Mouse (Mus musculus) frontal cortex, postnatal 25 days (tissue): Measurements from ENCODE around the gene Smagp.

Source experiments
- DNase-seq, 2 experiments: peaks; one replicate each; pipeline ENCODE4 v3.0.0; 2022; ENCODE audit warnings: low spot score in 2 of 2

Gene Smagp

DNA sequence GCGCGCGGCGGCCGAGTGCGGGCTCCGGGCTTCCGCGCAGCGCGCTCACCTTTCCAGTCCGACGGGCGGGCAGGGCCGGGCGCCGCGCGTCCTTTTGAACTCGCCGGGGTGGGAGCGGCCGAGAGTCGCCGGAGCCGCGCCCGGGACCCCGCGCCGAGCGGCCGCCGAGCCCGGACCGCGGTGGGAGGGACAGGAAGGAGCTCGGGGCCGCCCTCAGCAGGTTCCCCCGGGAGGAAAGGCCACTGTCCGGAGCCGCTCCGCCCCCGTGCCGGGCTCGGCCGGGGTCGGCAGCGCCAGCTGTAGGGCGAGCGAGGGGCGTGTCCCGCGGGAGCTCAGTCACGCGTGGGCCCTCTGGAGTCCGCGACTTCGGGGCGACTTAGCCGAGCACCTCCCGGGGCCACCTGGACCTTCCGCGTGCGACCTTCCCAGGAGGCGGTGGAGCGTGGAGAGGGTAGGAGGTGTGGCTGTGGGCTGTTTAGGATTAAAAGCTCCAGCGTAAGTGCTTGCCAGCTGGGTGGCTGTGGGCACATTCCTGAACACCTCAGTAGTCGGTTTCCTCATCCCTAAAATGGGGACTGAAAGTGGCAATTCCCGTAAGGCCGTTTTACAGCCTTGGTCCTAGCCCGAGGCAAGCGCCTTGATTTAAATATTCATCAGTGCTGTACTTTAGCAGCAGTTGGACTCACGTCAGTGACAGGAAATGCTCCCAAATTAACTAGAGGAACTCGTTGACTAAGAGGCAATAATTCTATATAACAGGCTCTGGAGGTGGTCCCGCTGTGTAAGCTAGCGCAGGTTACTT is at the start of gene Smagp:
Gene Smagp (minus strand): TSS at position 241 of the 802 bp plus-strand sequence.
- no peak for DNase-seq

DNA sequence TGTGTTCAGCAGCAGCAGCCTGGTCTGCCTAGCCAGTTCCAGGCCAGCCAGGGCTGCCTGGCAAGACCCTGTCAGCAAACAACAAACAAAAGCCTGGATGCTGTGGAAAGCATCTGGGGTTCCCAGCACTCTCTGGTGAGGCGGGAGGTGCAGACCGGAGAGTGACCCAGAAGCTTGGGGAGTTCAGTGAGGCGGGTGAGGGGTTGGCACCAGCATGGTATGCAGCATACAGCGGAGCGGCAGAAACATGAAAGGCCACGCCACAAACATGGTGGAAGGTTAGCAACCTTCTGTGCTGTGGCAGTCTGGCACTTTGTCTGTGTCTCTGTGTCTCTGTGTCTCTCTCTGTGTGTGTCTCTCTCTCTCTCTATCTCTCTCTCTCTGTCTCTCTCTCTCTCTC is 49.7 kb upstream of the Smagp start:
- no peak for DNase-seq

DNA sequence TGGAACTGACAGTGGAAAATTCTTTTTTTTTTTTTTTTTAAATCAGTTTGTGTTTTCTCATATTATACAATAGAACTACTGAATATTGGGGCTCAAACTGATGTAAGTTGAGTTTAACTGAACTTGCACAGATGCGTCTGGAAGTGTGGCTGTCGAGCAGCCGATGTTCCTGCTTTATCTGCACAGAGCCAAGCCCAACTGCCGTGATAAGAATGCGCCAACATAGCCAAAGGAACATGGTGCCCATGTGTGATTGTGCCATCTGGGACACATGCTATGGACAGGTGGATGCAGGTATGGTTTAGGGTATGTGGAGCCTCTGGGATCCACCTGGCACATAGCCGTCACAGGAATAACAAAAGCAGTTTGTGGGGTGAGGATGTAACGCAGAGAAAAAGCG is 49.1 kb upstream of the Smagp start:
- DNase-seq, result no peak

DNA sequence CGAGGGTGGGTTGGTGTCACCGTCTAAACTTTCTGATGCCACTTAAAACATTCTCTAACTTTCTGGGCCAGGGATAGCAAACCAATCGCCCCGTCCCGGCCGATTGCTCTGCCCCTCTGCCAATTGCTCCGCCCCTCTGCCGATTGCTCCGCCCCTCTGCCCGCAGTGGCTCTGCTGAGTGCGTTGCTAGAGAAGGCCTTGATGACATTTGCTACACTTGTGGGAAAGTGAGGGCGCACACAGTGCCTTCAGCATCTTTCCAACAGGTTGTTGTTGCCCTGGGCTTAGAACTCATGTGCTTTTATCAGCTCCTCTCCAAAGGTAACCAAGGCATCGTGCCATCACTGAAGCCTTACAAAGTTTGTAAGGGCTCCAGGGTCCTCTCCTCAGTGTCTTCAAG is 48.5 kb upstream of the Smagp start:
- DNase-seq, result no peak

DNA sequence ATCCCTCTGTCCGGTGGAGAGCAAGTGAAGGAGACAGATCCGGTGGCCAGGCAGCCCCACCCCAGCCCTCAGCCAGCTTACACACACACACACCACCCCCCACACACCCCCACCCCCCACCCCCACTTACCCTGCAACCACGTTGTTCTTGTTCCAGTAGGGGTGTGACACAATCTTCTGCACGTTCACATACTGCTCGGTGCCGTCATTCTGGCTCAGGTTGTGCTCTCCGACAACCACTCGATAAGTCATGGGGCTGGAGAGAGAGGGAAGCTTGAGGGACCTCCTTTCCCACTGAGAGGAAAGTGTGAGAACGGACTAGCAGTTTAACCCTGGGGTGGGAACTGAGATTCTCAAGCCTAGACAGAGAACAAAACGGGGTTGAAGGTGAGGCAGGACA is 47.7 kb upstream of the Smagp start:
- no peak for DNase-seq

DNA sequence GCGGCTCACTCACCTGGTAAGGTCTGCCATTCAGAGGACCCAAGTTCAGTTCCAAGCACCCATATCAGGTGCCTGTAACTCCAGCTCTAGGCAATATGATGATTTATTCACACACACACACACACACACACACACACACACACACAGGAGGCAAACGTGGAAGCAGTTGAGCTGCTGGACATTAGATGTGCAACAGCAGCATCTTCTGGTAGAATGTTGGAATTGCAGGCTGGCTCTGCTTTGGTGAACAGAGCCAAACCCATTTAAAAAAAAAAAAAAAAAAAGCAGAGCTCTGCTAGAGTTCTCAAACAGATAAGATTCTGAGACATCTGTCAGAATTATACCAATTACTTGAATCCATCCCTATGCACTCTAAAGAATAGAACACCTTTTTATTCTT is 46.3 kb upstream of the Smagp start:
- DNase-seq, result peak; percentile 70 to 72

DNA sequence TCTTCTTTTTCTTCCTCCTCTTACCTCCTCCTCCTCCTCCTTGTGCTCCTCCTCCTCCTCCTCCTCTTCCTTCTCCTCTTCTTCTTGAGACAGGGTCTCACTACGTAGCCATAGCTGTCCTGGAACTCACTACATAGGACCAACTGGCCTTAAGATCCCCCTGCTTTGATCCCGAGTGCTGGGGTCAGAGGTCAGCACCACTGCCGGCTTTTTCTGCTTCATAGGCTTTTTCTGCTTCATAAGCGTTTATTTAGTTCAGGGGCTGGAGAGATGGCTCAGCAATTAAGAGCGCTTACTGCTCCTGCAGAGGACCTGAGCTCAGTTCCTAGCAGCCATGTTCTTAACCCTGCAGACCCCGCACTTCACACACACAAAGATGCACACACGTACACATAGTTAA is 45.0 kb upstream of the Smagp start:
- no peak for DNase-seq

DNA sequence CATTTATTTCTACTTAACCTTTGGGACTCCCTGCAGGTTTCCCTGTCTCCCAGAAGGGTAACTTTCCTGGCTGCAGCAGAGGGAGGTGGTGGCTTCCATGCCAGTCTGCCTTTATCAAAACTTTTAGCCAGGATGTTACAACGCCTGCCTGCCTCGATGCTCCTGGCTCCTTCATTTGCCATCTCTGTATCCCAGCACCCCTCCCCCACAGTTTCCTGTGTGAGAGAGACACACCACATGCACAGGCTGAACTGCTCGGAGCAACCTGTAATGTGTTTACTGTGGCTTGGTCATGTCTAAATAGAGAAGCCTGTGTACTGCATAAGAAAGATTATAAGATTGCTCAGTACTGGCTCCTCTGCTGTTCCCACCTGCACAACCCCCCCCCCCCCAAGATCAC is 43.6 kb upstream of the Smagp start:
- no peak for DNase-seq

DNA sequence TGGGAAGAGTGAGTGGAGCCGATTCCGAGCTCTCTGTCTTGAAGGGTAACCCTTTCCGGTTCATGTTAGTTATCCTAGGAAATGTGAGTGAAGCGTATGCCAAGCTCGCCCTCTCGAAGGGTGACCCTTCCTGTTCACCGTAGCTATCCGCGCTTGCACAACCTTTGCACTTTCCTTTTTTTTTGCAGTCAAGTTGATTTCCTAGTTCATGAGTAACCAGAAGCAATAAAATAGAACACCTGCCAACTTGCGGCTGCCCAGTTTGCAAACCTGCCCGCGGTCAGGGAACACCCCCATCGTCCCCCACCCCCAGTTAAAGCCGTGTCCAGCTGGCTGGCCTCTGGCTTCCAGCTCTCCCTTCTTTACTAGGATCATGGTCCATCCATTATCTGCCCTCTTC is 42.3 kb upstream of the Smagp start:
- no peak for DNase-seq

DNA sequence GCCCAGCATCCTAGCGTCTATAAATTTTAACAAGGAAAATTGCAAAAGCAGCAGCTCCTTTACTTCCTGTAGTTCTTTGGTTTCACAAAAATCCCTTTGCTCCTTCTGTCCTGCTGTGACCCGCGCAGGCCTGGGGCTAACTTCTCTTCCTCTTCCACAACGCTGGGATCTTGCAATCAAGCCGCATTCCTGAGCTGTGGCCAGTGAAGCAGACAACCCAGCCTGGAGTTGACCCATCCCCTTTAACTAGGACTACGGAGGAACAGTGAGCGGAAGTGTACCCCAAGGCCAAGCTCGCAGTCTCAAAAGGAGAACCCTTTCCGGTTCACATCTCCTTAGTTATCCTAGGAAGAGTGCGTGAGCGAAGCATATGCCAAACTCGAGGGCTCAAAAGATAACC is 41.8 kb upstream of the Smagp start:
- no peak for DNase-seq

DNA sequence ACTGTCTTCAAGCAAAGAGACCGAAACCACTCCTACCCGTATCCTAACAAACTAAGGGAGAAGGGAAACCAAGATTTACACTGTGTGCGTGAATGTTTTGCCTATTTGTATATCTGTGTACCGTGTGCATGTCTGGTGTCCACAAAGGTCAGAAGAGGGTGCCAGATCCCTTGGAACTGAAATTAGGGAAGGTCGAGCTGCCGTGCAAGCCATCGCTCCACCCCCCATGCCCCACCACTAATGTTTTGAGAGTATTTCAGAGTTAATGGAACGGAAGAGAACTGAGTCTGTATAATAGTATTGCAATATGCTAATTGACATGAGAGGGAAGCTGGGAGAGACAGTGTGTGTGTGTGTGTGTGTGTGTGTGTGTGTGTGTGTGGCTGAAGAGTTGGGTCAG is 40.9 kb upstream of the Smagp start:
- no peak for DNase-seq

DNA sequence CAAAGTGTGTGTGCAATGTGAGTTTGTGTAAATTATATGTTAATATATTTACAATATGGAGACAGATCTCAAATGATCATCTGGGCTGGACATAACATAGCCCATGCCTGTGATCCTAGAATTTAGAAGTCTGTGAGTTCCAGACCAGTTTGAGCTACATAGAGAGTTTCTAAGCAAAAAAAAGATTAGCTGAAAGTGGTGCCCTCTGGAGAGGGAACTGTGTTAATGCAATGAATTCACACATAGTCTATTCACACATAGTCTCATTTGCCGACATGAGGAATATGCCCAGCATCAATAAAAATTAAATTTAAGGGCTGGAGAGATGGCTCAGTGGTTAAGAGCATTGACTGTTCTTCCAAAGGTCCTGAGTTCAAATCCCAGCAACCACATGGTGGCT is 39.8 kb upstream of the Smagp start:
- no peak for DNase-seq

DNA sequence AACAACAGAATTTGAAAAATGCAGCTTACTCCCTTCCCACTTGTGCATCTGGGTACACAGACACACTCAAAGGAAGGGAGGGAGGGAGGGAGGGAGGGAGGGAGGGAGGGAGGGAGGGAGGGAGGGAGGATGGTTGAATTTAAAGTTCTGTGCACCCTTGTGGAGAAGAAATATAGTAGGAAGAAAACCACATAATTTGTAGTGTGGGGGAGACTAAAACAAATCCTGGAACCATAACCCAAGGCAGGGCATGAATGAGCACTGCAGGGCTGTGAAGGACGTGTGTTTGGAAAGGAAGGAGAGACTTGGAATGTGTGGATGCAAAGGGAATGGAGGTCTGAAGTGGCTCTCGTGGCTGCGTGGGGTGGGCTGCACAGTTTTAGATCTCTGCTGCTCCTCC is 38.7 kb upstream of the Smagp start:
- no peak for DNase-seq

DNA sequence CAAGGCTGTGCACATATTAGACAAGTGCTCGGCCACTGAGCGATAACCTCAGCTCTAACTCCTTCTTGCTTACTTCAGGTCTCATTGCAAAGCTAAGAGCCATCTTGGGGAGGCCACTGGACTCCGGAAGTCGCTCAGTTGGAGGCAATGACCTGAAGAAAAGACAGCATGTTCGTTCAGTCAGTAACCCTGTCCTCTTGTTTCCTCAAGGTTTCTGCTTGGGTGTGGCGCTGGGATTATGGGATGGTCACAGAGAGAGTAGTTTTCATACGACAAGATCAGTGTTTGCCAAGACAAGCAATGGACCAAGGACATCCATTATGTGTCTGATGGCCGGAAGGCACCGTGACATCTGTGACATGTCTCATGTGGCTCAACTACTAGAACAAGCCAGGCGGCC is 37.8 kb upstream of the Smagp start:
- no peak for DNase-seq

DNA sequence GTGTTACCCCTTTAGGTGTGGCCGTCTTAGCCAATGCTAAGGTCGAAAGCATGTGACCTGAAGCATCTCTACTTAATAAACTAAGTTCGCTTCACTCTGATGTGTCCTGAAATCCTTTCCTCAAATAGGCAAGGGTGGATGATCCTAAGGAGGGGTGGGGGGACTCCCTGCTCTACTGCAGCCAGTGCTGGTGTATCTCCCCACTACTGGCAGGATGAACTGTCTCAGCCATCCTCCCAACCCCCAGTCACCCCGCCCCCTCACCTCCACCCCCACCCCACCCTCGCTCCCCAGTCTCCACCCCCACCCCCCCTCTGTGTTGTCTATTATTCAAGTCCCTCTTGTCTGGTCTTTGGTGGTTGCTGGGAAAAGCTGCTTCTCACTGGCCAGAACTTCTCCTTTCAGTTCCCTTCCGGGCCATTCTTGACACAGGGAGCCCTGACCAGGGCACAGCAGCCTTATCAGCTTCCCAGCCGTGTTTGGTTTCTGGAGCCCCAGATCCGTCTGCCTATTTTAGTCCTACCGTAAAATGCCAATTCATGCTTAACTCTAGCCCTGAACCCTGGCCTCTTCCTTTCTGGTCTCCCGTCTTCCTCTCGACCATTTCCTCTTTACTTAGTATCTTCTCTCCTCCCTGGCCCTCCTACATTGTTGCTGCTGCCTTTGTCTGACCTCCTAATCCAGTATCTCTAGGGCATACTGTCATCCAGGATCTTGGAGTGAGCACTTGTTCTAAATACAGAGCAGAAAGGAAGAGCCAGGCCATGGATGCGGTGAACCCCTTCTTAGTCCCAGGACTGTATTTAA is 37.0 kb upstream of the Smagp start:
- DNase-seq, result no peak

DNA sequence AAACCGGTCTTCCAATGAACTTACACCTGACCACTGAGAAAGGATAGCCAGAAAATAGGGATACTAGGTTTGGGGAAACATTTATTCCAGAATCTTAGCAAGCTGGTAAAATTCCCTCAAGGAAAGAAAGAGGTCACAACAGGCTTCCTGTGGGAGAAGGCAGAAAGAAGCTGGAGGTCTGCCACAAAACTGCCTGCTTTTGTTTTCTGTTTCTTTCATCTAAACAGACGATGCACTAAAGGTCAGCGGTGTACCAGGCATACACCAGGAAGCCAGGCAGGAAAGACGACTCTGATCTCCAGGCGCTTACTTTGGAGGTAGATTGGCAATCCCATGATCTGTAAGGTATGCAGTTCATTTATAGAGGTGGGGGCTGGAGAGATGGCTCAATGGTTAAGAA is 34.1 kb upstream of the Smagp start:
- no peak for DNase-seq

DNA sequence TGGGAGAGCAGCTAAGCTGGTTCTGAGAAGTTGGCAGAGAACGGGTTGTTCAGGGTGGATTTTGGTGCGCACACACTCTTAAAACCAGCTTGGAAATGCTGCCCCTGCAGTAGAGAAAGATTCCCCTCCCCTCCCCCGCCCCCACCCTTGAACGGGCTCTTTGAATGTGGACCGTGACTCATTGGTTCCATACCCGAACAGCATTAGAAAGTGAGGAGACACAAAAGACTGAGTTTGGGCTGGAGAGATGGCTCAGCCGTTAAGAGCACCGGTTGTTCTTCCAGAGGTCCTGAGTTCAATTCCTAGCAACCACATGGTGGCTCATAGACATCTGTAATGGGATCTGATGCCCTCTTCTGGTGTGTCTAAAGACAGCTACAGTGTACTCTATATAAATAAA is 33.3 kb upstream of the Smagp start:
- no peak for DNase-seq

DNA sequence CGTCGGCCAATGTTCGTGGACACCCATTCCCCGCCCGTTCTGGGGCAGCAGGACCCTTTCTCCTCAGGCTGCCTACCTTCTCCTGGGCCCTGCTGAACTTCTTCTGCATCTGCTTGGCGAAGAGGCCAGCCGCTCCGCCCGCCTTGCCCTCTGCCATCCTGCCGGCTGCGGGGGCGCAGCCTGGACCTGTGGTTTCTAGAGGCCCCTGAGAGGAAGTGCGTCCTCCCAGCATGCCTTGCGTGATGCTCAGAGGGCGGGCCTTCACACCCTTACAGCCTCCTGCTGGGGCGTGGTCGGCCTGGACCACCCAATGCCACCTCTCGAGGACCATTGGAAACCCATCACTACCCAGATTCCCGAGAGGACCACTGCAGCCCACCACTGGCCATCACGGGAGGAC is 32.6 kb upstream of the Smagp start, which contains the start of gene Bin2:
Gene Bin2 (minus strand): TSS at position 217 of the 400 bp plus-strand sequence.
- DNase-seq, result no peak

DNA sequence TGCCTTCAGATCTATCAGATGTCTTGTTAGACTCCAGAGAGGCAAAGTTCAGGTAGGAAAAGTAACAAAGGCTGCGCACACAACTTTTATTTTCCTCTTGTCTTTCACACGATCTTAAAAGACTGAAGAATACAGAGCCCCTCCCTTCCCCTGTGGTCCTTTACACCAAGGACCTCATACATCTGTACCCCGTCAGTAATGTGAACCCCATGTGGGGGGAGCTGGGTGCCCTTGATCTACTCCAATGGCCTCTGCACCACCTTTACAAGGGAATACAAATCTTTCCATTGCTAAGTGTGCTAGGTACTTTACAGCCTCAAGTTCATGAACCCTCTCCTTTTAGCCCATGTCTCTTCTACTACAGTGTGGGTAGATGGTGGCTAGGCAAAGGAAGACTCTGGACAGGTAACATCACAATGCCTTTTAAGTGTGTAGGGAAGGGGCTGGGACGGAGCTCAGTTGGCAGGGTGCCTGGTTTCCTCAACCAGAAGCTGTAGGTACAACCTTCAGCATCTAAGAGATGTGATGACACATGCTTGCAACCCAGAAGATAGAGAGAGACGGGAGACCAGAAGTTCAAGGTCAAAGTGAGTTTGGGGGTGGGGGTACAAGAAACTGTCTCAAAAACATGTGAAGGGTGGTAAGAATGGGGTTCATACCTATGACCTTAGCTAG is 31.3 kb upstream of the Smagp start:
- DNase-seq, result no peak

DNA sequence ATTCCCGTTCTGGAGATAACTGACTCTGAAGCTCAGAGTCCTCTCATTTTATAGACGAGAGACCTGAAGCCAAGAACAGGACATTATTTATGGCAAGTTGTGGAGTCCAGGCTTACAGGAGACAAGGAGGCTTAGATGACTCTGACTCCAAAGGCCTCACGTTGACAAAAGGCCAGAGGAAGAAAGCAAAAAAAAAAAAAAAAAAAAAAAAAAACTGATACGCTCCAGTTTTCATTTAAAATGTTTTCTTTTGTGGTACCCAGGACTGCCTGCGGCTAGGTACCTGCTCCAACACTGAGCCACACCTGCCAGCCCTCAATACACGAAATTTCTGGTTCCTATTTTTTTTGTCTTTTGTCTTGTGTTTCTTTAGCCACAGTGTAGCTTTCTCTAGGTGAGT is 30.7 kb upstream of the Smagp start:
- no peak for DNase-seq

DNA sequence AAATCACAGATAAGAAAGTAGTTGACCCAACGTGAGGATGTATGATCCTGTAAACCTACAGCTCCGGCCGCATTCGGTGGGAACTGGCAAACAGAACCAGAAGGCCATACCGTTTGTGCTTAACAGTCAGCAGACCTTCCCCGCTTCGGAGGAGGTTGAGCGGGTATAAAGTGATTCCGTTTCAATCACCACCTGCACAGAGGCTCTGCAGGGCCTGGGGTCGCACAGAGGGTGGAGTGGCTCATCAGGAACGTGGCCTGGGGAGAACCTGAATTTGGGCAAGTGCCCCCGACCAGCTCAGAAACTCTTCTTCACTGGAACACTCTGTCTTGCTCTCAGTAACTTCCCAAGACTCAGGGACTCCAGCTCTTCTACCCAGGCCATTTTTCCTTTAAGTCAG is 30.1 kb upstream of the Smagp start:
- no peak for DNase-seq

DNA sequence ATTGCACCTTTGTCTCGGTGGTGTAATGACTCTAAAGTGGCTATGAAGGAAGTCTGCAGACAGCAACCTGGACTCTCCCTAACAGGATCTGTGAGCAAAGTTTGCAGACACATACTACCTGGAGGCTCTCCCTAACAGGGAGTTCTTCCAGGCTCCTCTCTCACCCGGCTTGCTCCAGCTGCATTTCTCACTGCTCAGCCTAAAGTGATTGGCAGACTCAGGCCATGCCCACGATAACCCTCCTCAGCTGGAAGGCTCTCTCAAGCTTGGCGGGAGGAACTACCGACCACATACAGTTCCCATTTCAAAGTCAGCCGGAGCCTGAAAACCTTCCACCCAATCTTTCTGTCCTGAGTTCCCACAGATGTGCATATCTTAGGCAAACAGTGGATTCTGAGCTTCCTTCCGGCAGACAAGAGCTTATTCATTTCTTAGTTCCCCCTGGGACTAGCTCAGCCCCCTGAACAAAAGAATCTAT is 29.5 kb upstream of the Smagp start:
- DNase-seq, result no peak
